Mouse (Mus musculus): ENCODE results near the gene Cypt3. TPM values are rescaled to one million over a fixed set of nuclear protein-coding genes. Genes with fewer than 3 reads are reported as not detected.

Gene Cypt3
- polyA plus RNA-seq (2012; ENCODE audit: low replicate concordance) = not detected in 2 replicates

DNA sequence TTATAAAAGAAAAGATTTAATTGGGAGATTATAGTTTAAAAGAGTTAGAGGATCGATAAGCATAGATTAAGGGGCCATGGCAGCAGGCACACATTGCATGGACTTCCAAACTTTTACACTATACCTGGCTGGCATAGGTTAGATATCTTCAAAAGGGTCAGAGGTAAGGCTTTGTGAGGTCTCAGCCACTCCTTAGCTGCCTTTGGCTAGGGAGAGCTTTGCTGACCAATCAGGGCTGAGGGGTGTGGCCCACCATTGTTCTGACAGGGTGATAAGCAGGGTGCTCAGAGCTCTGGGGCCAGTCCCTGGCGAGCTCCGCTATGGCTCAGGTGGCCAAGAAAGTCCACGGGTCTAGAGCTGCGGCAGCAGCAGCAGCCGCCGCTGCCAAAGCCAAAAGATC, at the start of gene Cypt3:
Gene Cypt3 (plus strand): TSS at position 301 of the 400 bp plus-strand sequence.

Other genes with a start within 250 kb of the Cypt3 start
- 50.9 and 63.4 TPM in 2 replicates for gene Ubqln2, start 60.4 kb upstream of the Cypt3 start, polyA plus RNA-seq (2012; ENCODE audit: low replicate concordance)
- gene Kctd12b, start 137.8 kb downstream of the Cypt3 start, polyA plus RNA-seq (2012; ENCODE audit: low replicate concordance) = 0.11 TPM in 1 of 2 replicates, not detected in the other
- gene Nbdy, start 165.0 kb downstream of the Cypt3 start, polyA plus RNA-seq (2012; ENCODE audit: low replicate concordance) = 6.7 and 33.0 TPM in 2 replicates

Measured in leukemia stem cell, adult 10-12 weeks (primary cell).